Mouse (Mus musculus) retina, embryonic 14.5 days (tissue): ENCODE measurements around the gene Haus2.
A peak's percentile ranks its signal among the peaks of the same experiment; 100 is the strongest.

Source experiments
- DNase-seq: peaks from one replicate; pipeline ENCODE4 v3.0.0-alpha.2; 2015; ENCODE audit warnings: low spot score

The Haus2 gene

GRCm38 (mm10) chr2:120616279-120617163 lies 7.3 kb downstream of the Haus2 start:
- DNase-seq = no peak

- no peak for DNase-seq
Measured at GRCm38 (mm10) chr2:120619538-120619937, 10.4 kb downstream of the Haus2 start.

GRCm38 (mm10) chr2:120622920-120623319 lies 13.7 kb downstream of the Haus2 start:
- DNase-seq = no peak

GRCm38 (mm10) chr2:120628076-120628865 lies 19.1 kb downstream of the Haus2 start:
- DNase-seq = peak; percentile 7

- DNase-seq = peak; percentile 99
Measured at GRCm38 (mm10) chr2:120628886-120629735, 19.9 kb downstream of the Haus2 start, which contains the start of gene Stard9. Gene Stard9, plus strand, starts transcription at chr2:120629121.

- no peak for DNase-seq
Measured at GRCm38 (mm10) chr2:120630246-120630645, 21.1 kb downstream of the Haus2 start.

GRCm38 (mm10) chr2:120630655-120631054 lies 21.5 kb downstream of the Haus2 start:
- DNase-seq = no peak

- DNase-seq = no peak
Measured at GRCm38 (mm10) chr2:120631521-120631920, 22.3 kb downstream of the Haus2 start.

GRCm38 (mm10) chr2:120631957-120632356 lies 22.8 kb downstream of the Haus2 start:
- no peak for DNase-seq

- DNase-seq = no peak
Measured at GRCm38 (mm10) chr2:120640835-120641234, 31.7 kb downstream of the Haus2 start.

- no peak for DNase-seq
Measured at GRCm38 (mm10) chr2:120643836-120644235, 34.7 kb downstream of the Haus2 start.

GRCm38 (mm10) chr2:120646777-120647176 lies 37.6 kb downstream of the Haus2 start:
- no peak for DNase-seq

- DNase-seq = no peak
Measured at GRCm38 (mm10) chr2:120652256-120652924, 43.2 kb downstream of the Haus2 start.

GRCm38 (mm10) chr2:120652925-120653284 lies 43.7 kb downstream of the Haus2 start:
- no peak for DNase-seq

- no peak for DNase-seq
Measured at GRCm38 (mm10) chr2:120654693-120655092, 45.5 kb downstream of the Haus2 start.

GRCm38 (mm10) chr2:120655905-120656304 lies 46.7 kb downstream of the Haus2 start:
- no peak for DNase-seq

GRCm38 (mm10) chr2:120656711-120657110 lies 47.5 kb downstream of the Haus2 start:
- DNase-seq = no peak

GRCm38 (mm10) chr2:120658486-120658885 lies 49.3 kb downstream of the Haus2 start:
- DNase-seq = no peak

- DNase-seq = no peak
Measured at GRCm38 (mm10) chr2:120659318-120659717, 50.1 kb downstream of the Haus2 start.

GRCm38 (mm10) chr2:120660486-120661078 lies 51.4 kb downstream of the Haus2 start:
- no peak for DNase-seq

- DNase-seq = no peak
Measured at GRCm38 (mm10) chr2:120662766-120663165, 53.6 kb downstream of the Haus2 start.
